Mouse (Mus musculus) forebrain, embryonic 16.5 days (tissue): ENCODE measurements at regions not wholly inside any gene's neighbourhood (a gene's known extent, or its start where the extent isn't known, plus 50 kb on each side); places are given as distances from the start of the nearest gene placed in this dataset.

Source experiments
- ATAC-seq: fragments of 200-750 bp; cut with Nextera tagmentation; 2 replicates; pipeline ENCODE4 v1.8.0; 2017; ENCODE audit warnings: mild to moderate bottlenecking, moderate library complexity
- H3K27ac ChIP-seq: fragments of 300-500 bp; sonication (generic); 2 replicates; pipeline ENCODE4 v1.5.1; 2014; ENCODE audit warnings: low read length, control low read depth
- H3K27me3 ChIP-seq: fragments of 300-500 bp; sonication (generic); replicated peaks from 2 replicates; pipeline ENCODE4 v1.6.1; 2014; ENCODE audit warnings: low read length; ENCODE audit not compliant: control insufficient read depth, insufficient read depth
- H3K36me3 ChIP-seq: fragments of 300-500 bp; sonication (generic); 2 replicates; pipeline ENCODE4 v1.6.1; 2014; ENCODE audit not compliant: control insufficient read depth, insufficient read depth
- H3K4me1 ChIP-seq: fragments of 300-500 bp; sonication (generic); replicated peaks from 2 replicates; pipeline ENCODE4 v1.6.1; 2014; ENCODE audit warnings: low read length; ENCODE audit not compliant: control insufficient read depth, insufficient read depth
- H3K4me2 ChIP-seq: fragments of 300-500 bp; sonication (generic); 2 replicates; pipeline ENCODE4 v1.6.1; 2014; ENCODE audit warnings: mild to moderate bottlenecking, low read length, control low read depth
- H3K4me3 ChIP-seq: fragments of 300-500 bp; sonication (generic); replicated peaks from 2 replicates; pipeline ENCODE4 v1.5.1; 2014; ENCODE audit warnings: mild to moderate bottlenecking, low read length, control low read depth
- H3K9ac ChIP-seq: fragments of 300-500 bp; sonication (generic); replicated peaks from 2 replicates; pipeline ENCODE4 v1.6.1; 2014; ENCODE audit warnings: low read depth, low read length, control low read depth
- H3K9me3 ChIP-seq: fragments of 300-500 bp; sonication (generic); 2 replicates; pipeline ENCODE4 v1.6.1; 2016; ENCODE audit warnings: low read length; ENCODE audit not compliant: control insufficient read depth
- WGBS: fragments of 180-500 bp; shearing (Covaris S2); extraction: QIAGEN DNeasy Blood & Tissue Kit; methylation state at CpG from one replicate; pipeline ENCODE4 v1.1.7; 2014; 5-methylcytosine and 5-hydroxymethylcytosine counted together

GRCm38 (mm10) chr6:81447701-81448100 lies 475.8 kb upstream of the Gcfc2 start:
- no peaks in the 10 kb centered on the region for H3K27me3 ChIP-seq
- H3K4me2 ChIP-seq = no peak overlapping the region
- H3K4me1 ChIP-seq = no peaks in the 10 kb centered on the region
- H3K36me3 ChIP-seq = no peaks in the 10 kb centered on the region
- no peak overlapping the region for H3K9ac ChIP-seq
- H3K27ac ChIP-seq = no peak overlapping the region
- ATAC-seq = no peak
- no peak overlapping the region for H3K4me3 ChIP-seq
- H3K9me3 ChIP-seq = no peaks in the 10 kb centered on the region
- WGBS = 92% methylated on average over 6 of the region's 6 CpGs

- Histone ChIP-seq H3K4me3 (no peak overlapping the region), H3K36me3 (no peaks in the 10 kb centered on the region), H3K27me3 (no peaks in the 10 kb centered on the region), H3K27ac (no peak overlapping the region), H3K9ac (no peak overlapping the region), H3K9me3 (no peaks in the 10 kb centered on the region), H3K4me2 (no peak overlapping the region), H3K4me1 (no peaks in the 10 kb centered on the region)
- 59% methylated on average over 3 of the region's 3 CpGs for WGBS
- no peak for ATAC-seq
These were observed 475.1 kb upstream of the Gcfc2 start for GRCm38 (mm10) chr6:81448366-81448765.

- no peak overlapping the region for H3K4me2 ChIP-seq
- no peaks in the 10 kb centered on the region for H3K4me1 ChIP-seq
- no peak for ATAC-seq
- no peak overlapping the region for H3K9ac ChIP-seq
- H3K36me3 ChIP-seq = no peaks in the 10 kb centered on the region
- 81% methylated on average over 4 of the region's 4 CpGs for WGBS
- H3K4me3 ChIP-seq = no peak overlapping the region
- no peak overlapping the region for H3K27ac ChIP-seq
- no peaks in the 10 kb centered on the region for H3K27me3 ChIP-seq
- H3K9me3 ChIP-seq = no peaks in the 10 kb centered on the region
These were observed 462.4 kb upstream of the Gcfc2 start for GRCm38 (mm10) chr6:81461095-81461494.

DNA sequence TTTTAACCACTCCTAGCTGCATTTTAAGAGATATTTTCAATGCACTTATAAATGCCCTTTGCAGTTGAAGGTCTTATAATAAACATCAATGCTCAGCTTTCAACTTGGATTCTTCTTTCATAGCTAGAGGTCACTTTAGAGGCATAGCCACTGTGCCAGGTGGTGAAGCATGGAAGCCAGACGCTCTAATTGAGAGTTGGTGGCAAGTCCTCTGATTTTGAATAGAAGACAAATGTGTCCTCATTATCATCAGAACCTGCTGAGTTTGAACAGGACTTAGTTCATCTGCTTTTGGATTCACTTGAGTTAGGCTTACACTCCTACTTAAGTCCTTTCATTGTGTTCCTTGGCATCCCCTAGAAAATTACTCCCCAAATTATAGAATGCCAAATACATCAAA lies 459.0 kb upstream of the Gcfc2 start:
- no peak overlapping the region for H3K4me2 ChIP-seq
- no peak overlapping the region for H3K9ac ChIP-seq
- no peak overlapping the region for H3K4me3 ChIP-seq
- 0 out of 2 replicates have a peak, but pooled peaks cover 3% of the 10 kb centered on the region for H3K4me1 ChIP-seq
- H3K27me3 ChIP-seq = no peaks in the 10 kb centered on the region
- no peaks in the 10 kb centered on the region for H3K36me3 ChIP-seq
- 79% methylated on average over 1 of the region's 1 CpGs for WGBS
- ATAC-seq = no peak
- H3K27ac ChIP-seq = no peak overlapping the region
- no peaks in the 10 kb centered on the region for H3K9me3 ChIP-seq

DNA sequence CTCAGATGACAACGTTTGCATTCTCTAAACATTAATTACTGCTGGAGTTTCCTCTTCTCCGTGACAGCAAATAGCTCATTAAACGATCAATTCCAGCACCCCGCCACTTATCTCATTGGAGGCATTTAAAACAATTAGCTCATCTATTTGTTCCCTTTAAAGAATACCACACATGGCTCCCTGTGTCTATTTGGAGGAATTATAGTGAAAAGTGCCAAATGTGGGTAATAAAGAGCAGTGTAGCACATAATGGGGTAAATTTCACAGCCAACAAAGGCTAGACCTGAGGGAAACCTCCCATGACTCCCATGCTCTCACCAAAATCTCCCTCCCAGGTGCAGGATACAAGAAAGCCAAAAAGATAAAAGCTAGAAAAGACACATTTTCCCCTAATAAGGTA lies 456.9 kb upstream of the Gcfc2 start:
- Histone ChIP-seq H3K4me3 (no peak overlapping the region), H3K9me3 (no peaks in the 10 kb centered on the region), H3K4me2 (no peak overlapping the region), H3K27ac (no peak overlapping the region), H3K27me3 (no peaks in the 10 kb centered on the region), H3K4me1 (0 out of 2 replicates have a peak, but pooled peaks cover 5% of the 10 kb centered on the region), H3K36me3 (no peaks in the 10 kb centered on the region), H3K9ac (no peak overlapping the region)
- ATAC-seq = peak; percentile 75
- WGBS = 16% methylated on average over 4 of the region's 4 CpGs

GRCm38 (mm10) chr6:81471340-81471955 lies 452.0 kb upstream of the Gcfc2 start:
- no peak overlapping the region for H3K9ac ChIP-seq
- 0 out of 2 replicates have a peak overlapping the region, but pooled peaks have one; percentile 21 for H3K27ac ChIP-seq
- no peak overlapping the region for H3K4me3 ChIP-seq
- no peaks in the 10 kb centered on the region for H3K27me3 ChIP-seq
- WGBS = 58% methylated on average over 9 of the region's 9 CpGs
- no peak overlapping the region for H3K4me2 ChIP-seq
- no peaks in the 10 kb centered on the region for H3K9me3 ChIP-seq
- H3K4me1 ChIP-seq = peaks cover 5% of the 10 kb centered on the region; the same call in 1 of the 2 replicates
- no peaks in the 10 kb centered on the region for H3K36me3 ChIP-seq
- peak; percentile 93 for ATAC-seq

DNA sequence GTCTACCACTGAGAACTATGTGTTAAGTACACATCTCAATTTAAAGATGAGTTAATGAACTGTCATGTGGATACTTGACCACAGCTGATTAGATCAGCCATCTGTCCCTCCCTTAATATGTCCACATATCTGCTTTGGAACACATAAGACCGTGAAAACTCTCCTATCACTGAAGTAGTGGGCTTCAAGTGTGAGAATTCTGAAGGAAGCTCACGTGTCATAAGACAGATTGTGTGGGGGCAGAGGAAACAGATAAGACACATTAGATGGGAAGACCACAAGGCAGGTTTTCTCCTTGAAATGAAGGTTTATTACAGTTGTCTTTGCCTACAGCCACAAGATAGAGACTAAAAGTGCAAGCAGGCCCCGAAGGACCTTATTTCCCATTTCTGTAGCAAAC lies 451.0 kb upstream of the Gcfc2 start:
- H3K4me2 ChIP-seq = no peak overlapping the region
- peaks cover 2% of the 10 kb centered on the region; the same call in 1 of the 2 replicates for H3K4me1 ChIP-seq
- no peaks in the 10 kb centered on the region for H3K36me3 ChIP-seq
- 82% methylated on average over 3 of the region's 3 CpGs for WGBS
- H3K9me3 ChIP-seq = no peaks in the 10 kb centered on the region
- no peak overlapping the region for H3K4me3 ChIP-seq
- no peak overlapping the region for H3K9ac ChIP-seq
- H3K27ac ChIP-seq = no peak overlapping the region
- H3K27me3 ChIP-seq = no peaks in the 10 kb centered on the region
- no peak for ATAC-seq

GRCm38 (mm10) chr6:81474786-81475185 lies 448.7 kb upstream of the Gcfc2 start:
- peaks cover 2% of the 10 kb centered on the region; the same call in 1 of the 2 replicates for H3K4me1 ChIP-seq
- no peaks in the 10 kb centered on the region for H3K27me3 ChIP-seq
- no peak overlapping the region for H3K27ac ChIP-seq
- no peak for ATAC-seq
- H3K9ac ChIP-seq = no peak overlapping the region
- H3K9me3 ChIP-seq = no peaks in the 10 kb centered on the region
- H3K4me2 ChIP-seq = no peak overlapping the region
- WGBS = 91% methylated on average over 1 of the region's 1 CpGs
- no peaks in the 10 kb centered on the region for H3K36me3 ChIP-seq
- H3K4me3 ChIP-seq = no peak overlapping the region

- no peaks in the 10 kb centered on the region for H3K27me3 ChIP-seq
- no peak overlapping the region for H3K9ac ChIP-seq
- H3K9me3 ChIP-seq = no peaks in the 10 kb centered on the region
- H3K4me3 ChIP-seq = no peak overlapping the region
- ATAC-seq = no peak
- H3K4me2 ChIP-seq = no peak overlapping the region
- H3K36me3 ChIP-seq = no peaks in the 10 kb centered on the region
- no peak overlapping the region for H3K27ac ChIP-seq
- H3K4me1 ChIP-seq = no peaks in the 10 kb centered on the region
- WGBS = 57% methylated on average over 3 of the region's 3 CpGs
These were observed 436.5 kb upstream of the Gcfc2 start for GRCm38 (mm10) chr6:81487006-81487405.

GRCm38 (mm10) chr6:81496239-81496638 lies 427.2 kb upstream of the Gcfc2 start:
- H3K9me3 ChIP-seq = no peaks in the 10 kb centered on the region
- 84% methylated on average over 7 of the region's 7 CpGs for WGBS
- no peaks in the 10 kb centered on the region for H3K36me3 ChIP-seq
- no peak overlapping the region for H3K4me2 ChIP-seq
- no peaks in the 10 kb centered on the region for H3K27me3 ChIP-seq
- no peak for ATAC-seq
- H3K27ac ChIP-seq = no peak overlapping the region
- H3K4me3 ChIP-seq = no peak overlapping the region
- H3K4me1 ChIP-seq = no peaks in the 10 kb centered on the region
- H3K9ac ChIP-seq = no peak overlapping the region
